Mouse (Mus musculus): ENCODE data around the gene Mllt3. TPM values are rescaled to one million over a fixed set of nuclear protein-coding genes. Genes with fewer than 3 reads are reported as not detected.
A peak's percentile ranks its signal among the peaks of the same experiment; 100 is the strongest.

Gene Mllt3
- total RNA-seq, 2 experiments from 2014 or later: 148 to 154 TPM

GRCm38 (mm10) chr4:87829426-87830063, 203.6 kb downstream of the Mllt3 start:
- no peak for DNase-seq (ENCODE audit: low spot score)

- no peak for DNase-seq (ENCODE audit: low spot score)
Measured at GRCm38 (mm10) chr4:87826336-87826735, 206.8 kb downstream of the Mllt3 start.

DNA sequence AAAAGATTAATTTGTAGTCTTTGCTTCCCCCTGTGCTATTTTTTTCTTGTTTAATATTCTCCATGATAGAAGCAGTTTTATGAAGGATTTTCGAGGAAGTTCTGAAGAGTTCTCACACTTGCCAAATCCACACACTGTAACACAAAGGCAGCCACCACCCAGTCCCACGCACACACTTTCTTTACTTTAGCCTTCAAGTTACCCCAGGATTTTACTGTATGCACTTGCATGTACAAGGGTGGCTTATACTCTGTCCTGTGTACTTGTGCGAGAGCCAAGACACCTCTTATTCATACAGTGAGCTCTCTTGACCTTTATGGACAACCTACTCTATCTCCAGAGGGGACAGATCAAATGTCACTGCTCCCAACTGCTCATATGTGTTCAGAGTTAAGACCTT, 209.5 kb downstream of the Mllt3 start:
- DNase-seq (ENCODE audit: low spot score): no peak

- no peak for DNase-seq (ENCODE audit: low spot score)
Measured at GRCm38 (mm10) chr4:87823191-87823590, 210.0 kb downstream of the Mllt3 start.

DNA sequence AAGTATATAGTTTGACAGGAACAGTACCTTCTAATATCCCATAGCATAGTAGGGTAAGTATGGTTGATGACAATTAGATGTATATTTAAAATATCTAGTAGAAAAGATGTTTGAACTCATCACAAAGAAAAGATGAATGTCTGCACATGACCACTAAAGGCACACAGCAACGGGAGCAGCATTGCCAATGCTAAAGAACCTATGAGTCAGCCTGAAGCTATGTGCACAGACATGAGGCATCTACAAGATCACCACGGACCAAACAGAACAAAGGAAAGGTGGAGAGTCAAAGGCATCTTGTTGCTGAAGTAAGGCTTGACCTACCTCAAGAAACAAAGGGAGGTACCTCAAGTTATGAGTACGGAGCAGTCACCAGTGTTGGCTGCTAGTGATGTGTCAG, 212.3 kb downstream of the Mllt3 start:
- no peak for DNase-seq (ENCODE audit: low spot score)

GRCm38 (mm10) chr4:87819182-87819581, 214.0 kb downstream of the Mllt3 start:
- no peak for DNase-seq (ENCODE audit: low spot score)

- no peak for DNase-seq (ENCODE audit: low spot score)
Measured at GRCm38 (mm10) chr4:87818276-87818675, 214.9 kb downstream of the Mllt3 start.

DNA sequence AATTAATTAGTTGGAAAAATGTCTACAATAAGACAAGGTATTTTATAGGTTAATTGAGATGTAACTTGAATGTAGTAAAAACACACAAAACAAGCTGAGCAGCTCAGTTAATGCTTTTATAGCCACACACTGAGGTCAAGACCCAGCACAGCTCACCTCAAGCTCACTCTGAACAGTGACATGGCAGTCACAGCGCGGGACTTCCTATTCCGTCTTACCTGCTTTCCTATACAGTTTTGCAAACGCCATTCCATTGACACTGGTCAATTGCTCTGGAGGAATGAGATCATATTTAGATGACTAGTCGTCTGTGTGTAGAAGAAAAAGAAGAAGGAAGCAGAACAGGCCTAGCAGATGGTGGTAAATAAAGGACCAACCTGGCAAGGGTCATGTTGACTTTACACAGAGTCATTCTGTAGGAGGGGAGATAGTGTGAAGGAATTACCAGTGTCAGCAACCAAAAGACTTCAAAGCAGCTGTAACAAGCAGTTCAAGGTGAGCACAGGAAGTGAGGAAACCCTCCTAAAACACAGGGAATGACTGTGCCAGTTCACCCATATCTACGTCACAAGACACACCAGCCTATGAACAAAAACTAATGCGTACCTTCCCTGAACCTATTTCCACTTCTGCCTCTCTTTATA, 217.6 kb downstream of the Mllt3 start:
- DNase-seq (ENCODE audit: low spot score): no peak

GRCm38 (mm10) chr4:87811899-87812298, 221.3 kb downstream of the Mllt3 start:
- no peak for DNase-seq (ENCODE audit: low spot score)

- DNase-seq (ENCODE audit: low spot score): peak; percentile 44
Measured at GRCm38 (mm10) chr4:87806196-87806987, 226.8 kb downstream of the Mllt3 start.

GRCm38 (mm10) chr4:87804576-87804975, 228.6 kb downstream of the Mllt3 start:
- DNase-seq (ENCODE audit: low spot score): peak; percentile 25

DNA sequence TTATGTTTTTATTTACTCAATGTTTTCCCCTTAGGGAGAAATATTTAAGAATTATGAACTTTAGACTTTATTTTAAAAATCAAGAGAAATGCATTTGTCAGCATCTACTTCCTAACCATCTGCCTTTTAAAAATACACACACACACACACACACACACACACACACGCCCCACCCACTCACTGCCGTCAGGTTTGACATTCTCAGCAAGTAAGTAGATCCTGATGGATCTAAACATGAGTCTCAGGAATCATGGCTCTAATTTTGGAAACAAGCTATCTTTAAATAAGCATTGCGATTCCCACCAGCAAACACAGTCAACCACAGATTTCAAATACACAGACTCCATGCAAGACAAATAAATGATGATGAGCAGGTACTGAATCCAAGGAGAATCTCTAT, 229.9 kb downstream of the Mllt3 start:
- peak; percentile 59 for DNase-seq (ENCODE audit: low spot score)

DNA sequence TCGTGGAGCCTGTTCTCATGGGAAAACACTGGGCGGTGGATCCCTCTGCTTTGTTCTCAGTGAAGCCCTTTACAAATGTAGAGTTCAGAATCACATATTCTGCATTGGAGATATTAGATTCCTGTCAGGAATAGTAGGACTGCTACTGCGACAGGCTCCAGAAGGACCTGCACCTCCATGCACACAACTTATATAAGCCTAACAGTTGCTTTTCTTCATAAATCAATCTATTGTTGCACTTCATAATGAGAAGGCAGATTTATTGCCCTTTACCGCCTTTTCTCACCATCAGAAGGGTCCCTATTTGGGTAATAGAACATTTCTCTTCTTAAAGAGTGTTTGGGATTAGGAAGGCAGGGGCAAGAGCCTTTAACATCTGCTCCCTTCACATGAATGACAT, 231.0 kb downstream of the Mllt3 start:
- DNase-seq (ENCODE audit: low spot score): no peak

DNA sequence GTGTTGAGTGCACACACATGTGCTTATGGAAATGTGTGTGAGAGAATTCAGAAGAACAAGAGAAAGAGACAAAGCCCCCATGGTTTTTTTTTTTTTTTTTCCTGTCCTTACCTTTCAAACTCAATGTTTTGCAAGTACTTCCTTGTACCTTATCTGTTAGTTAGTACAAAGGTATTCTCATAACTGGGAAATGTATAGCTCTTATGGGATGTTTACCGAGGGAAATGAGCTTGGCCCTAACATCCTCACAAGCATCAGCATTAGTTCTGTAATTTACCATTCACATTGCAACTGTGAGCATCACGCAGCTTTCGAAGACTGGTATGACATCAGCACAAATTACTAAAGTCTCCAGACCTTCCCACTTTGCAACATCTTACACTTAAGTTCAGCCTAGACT, 231.8 kb downstream of the Mllt3 start:
- no peak for DNase-seq (ENCODE audit: low spot score)

- no peak for DNase-seq (ENCODE audit: low spot score)
Measured at GRCm38 (mm10) chr4:87800276-87800675, 232.9 kb downstream of the Mllt3 start.

GRCm38 (mm10) chr4:87799418-87799817, 233.7 kb downstream of the Mllt3 start:
- DNase-seq (ENCODE audit: low spot score): no peak

- no peak for DNase-seq (ENCODE audit: low spot score)
Measured at GRCm38 (mm10) chr4:87795261-87795660, 237.9 kb downstream of the Mllt3 start.

GRCm38 (mm10) chr4:87794216-87794615, 238.9 kb downstream of the Mllt3 start:
- DNase-seq (ENCODE audit: low spot score): no peak

- no peak for DNase-seq (ENCODE audit: low spot score)
Measured at GRCm38 (mm10) chr4:87792511-87792910, 240.7 kb downstream of the Mllt3 start.

DNA sequence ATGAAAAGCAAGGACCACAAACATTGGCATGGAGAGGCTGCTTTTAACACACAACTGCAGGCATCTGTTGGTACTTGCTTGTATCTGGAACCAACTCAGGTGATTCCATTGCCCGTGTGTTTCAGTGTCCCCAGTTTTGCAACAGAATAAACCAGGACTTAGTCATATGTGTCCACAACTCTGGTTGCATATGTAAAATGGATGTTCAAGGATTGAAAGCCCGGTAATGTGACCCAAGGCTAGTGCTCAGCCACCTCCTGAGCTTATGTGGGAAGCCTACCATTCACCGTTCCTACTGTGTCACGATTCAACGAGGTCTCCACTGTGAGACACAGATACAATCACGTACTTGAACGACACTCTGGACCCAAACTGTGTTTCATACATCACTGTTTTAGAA, 243.7 kb downstream of the Mllt3 start:
- no peak for DNase-seq (ENCODE audit: low spot score)

DNA sequence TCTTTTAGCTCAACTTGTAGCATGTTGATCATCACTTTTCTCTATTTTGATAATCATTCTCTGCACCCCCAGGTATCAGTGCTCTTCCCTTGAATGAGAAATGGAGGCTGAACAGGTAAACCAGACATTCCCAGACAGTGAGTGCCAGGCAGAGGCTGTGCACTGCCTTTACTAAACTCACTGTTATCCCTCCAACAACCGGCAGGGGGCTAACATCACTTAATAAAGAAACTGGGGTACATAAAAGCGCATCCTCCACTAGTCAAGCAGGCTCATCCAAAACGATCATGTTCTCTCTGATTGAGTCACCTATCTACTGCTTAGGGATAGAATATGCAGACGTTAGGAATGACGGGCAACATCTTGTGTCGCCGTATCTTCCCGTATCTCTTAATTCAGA, 244.5 kb downstream of the Mllt3 start:
- DNase-seq (ENCODE audit: low spot score): peak; percentile 37
